Mouse (Mus musculus): Measurements from ENCODE around the gene Ncam1. TPM values are rescaled to one million over a fixed set of nuclear protein-coding genes. Genes with fewer than 3 reads are reported as not detected.

Ncam1 gene
- total and polyA plus RNA-seq, 3 experiments = 0.08 TPM; not detected in 2

- Histone ChIP-seq H3K9ac (ENCODE audit: insufficient read depth, low read depth) (no peak overlapping the region), H3K9me3 (replicated peaks; ENCODE audit: low read length) (peaks cover 2% of the 10 kb centered on the region), H3K4me1 (ENCODE audit: control insufficient read depth in 1 of 2, insufficient read depth in 2 of 2) (no peaks in the 10 kb centered on the region), H3K27me3 (replicated peaks) (no peaks in the 10 kb centered on the region), H3K4me2 (ENCODE audit: insufficient read depth, low read depth, poor library complexity, severe bottlenecking) (no peak overlapping the region), H3K79me2 (replicated peaks; ENCODE audit: control insufficient read depth, extremely low read depth, insufficient read depth, poor library complexity, severe bottlenecking) (no peaks in the 10 kb centered on the region), H3K4me3 (replicated peaks in 1 of 3; ENCODE audit: low read depth in 2 of 3, low read length in 2 of 3, poor library complexity in 1 of 3) (no peak overlapping the region), H3K36me3 (replicated peaks in 1 of 2; ENCODE audit: control insufficient read depth in 1 of 2, insufficient read depth in 1 of 2, low read length in 1 of 2) (no peaks in the 10 kb centered on the region), H3K27ac (ENCODE audit: insufficient read depth, low read depth) (no peak overlapping the region)
- in situ Hi-C loops (cut with MboI; ENCODE audit: low pct_ligation_motif_present, low pct_unique_long_range_greater_than_20kb, low sequenced_read_pairs) (no loop called here), dilution Hi-C loops (cut with MboI; ENCODE audit: extremely low pct_ligation_motif_present, extremely low pct_unique_long_range_greater_than_20kb, low sequenced_read_pairs) (no loop called here)
- DNase-seq (ENCODE audit: extremely low read depth) = no peak
- TF ChIP-seq IRF4 (IDR thresholded peaks at IDR 0.05; ENCODE audit: low read depth, low read length) (no peak), POLR2AphosphoS2 (IDR thresholded peaks at IDR 0.05; ENCODE audit: low read depth, low read length) (no peak), CHD2 (IDR thresholded peaks at IDR 0.05; ENCODE audit: low read length) (no peak), USF1 (IDR thresholded peaks at IDR 0.05; ENCODE audit: low read depth, low read length) (no peak), ZMIZ1 (IDR thresholded peaks at IDR 0.05; ENCODE audit: low read depth, low read length) (no peak), POLR2A (IDR thresholded peaks at IDR 0.05; ENCODE audit: low read depth, low read length) (no peak)
These were observed 180.5 kb downstream of the Ncam1 start for GRCm38 (mm10) chr9:49618266-49618665.

DNA sequence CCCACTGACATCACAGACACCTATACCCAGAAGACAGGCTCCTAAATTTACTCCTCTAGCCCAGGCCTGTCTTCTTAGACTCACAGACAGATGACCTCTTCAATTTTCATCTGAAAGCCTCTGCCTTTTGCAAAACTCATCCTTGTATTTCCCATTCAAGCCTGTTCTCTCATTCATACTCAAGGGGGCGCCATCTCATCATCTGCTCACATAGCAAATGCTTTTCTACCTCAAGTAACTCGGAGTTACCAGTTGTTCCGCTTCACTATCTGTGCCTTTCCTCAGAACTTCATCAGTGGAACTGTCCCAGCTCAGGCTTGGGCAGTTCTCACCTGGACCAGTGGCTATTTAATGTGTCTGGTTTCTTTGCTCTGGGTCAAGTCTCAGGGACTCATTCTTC, 181.5 kb downstream of the Ncam1 start:
- in situ Hi-C loops (cut with MboI; ENCODE audit: low pct_ligation_motif_present, low pct_unique_long_range_greater_than_20kb, low sequenced_read_pairs) = no loop called here
- Histone ChIP-seq H3K36me3 (replicated peaks in 1 of 2; ENCODE audit: control insufficient read depth in 1 of 2, insufficient read depth in 1 of 2, low read length in 1 of 2) (no peaks in the 10 kb centered on the region), H3K9ac (ENCODE audit: insufficient read depth, low read depth) (no peak overlapping the region), H3K4me2 (ENCODE audit: insufficient read depth, low read depth, poor library complexity, severe bottlenecking) (no peak overlapping the region), H3K27ac (ENCODE audit: insufficient read depth, low read depth) (no peak overlapping the region), H3K27me3 (replicated peaks) (no peaks in the 10 kb centered on the region), H3K4me3 (replicated peaks in 1 of 3; ENCODE audit: low read depth in 2 of 3, low read length in 2 of 3, poor library complexity in 1 of 3) (no peak overlapping the region), H3K79me2 (replicated peaks; ENCODE audit: control insufficient read depth, extremely low read depth, insufficient read depth, poor library complexity, severe bottlenecking) (no peaks in the 10 kb centered on the region), H3K9me3 (replicated peaks; ENCODE audit: low read length) (peaks cover 2% of the 10 kb centered on the region), H3K4me1 (ENCODE audit: control insufficient read depth in 1 of 2, insufficient read depth in 2 of 2) (no peaks in the 10 kb centered on the region)
- TF ChIP-seq EP300 (IDR thresholded peaks at IDR 0.05; ENCODE audit: low read length) (no peak), ZNF384 (IDR thresholded peaks at IDR 0.05; ENCODE audit: low read depth, low read length) (no peak), CHD1 (IDR thresholded peaks at IDR 0.05; ENCODE audit: low read depth, low read length) (no peak), MAZ (IDR thresholded peaks at IDR 0.05; ENCODE audit: low read depth, low read length) (no peak), SMC3 (IDR thresholded peaks at IDR 0.05; ENCODE audit: low read depth, low read length) (peak; percentile 63), MAX (IDR thresholded peaks at IDR 0.05; ENCODE audit: low read length) (no peak), UBTF (IDR thresholded peaks at IDR 0.05; ENCODE audit: low read depth, low read length) (no peak), HCFC1 (IDR thresholded peaks at IDR 0.05; ENCODE audit: low read depth, low read length) (no peak), RCOR1 (conservative IDR thresholded peaks at IDR 0.05; ENCODE audit: low read depth, low read length) (no peak), ZKSCAN1 (IDR thresholded peaks at IDR 0.05; ENCODE audit: borderline replicate concordance, low read depth, low read length) (no peak), TCF12 (IDR thresholded peaks at IDR 0.05; ENCODE audit: low read depth, low read length) (no peak), CTCF (conservative IDR thresholded peaks at IDR 0.05 in 1 of 2, IDR thresholded peaks at IDR 0.05 in 1 of 2; ENCODE audit: low read depth in 2 of 2, low read length in 2 of 2) (peak; percentile 41 to 75; a peak in 2 of 4 replicates), BHLHE40 (IDR thresholded peaks at IDR 0.05; ENCODE audit: low read depth, low read length) (no peak), RAD21 (IDR thresholded peaks at IDR 0.05; ENCODE audit: low read depth, low read length) (peak; percentile 75), MAFK (IDR thresholded peaks at IDR 0.05; ENCODE audit: insufficient replicate concordance, low read length) (no peak)
- DNase-seq (ENCODE audit: extremely low read depth) = peak; percentile 50
- dilution Hi-C loops (cut with MboI; ENCODE audit: extremely low pct_ligation_motif_present, extremely low pct_unique_long_range_greater_than_20kb, low sequenced_read_pairs) = no loop called here
